Mouse (Mus musculus) olfactory bulb, adult 2 months (tissue): Measurements from ENCODE around the gene Tmem198b.

ENCODE experiments used
- CTCF ChIP-seq: fragments of 200-500 bp; IDR thresholded peaks from 2 replicates; pipeline ENCODE4 v1.5.1; 2012; ENCODE audit warnings: low read depth, mild to moderate bottlenecking, low read length, moderate library complexity; ENCODE audit not compliant: insufficient read depth
- POLR2A ChIP-seq: fragments of 200-500 bp; IDR thresholded peaks from 2 replicates; pipeline ENCODE4 v1.6.1; 2012; ENCODE audit warnings: mild to moderate bottlenecking, low read depth, low read length, moderate library complexity; ENCODE audit not compliant: insufficient read depth

DNA sequence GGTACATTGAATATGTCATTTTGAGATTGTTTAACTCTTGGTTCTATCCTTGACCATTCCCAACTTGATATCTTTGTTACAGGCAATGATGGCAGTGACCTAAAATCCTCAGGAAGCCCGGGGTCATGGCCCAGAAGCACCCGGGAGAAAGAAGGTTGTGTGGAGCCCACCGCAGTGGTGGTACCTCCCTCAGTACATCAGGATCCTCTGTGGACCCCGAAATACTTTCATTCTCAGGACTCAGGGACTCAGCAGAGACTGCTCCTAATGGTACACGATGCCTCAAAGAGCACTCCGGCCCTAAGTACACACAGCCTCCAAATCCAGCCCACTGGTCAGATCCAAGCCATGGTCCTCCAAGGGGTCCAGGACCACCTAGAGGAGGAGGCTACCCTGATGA lies 1.9 kb upstream of the Tmem198b start:
- no peak for TF ChIP-seq CTCF
- no peak for TF ChIP-seq POLR2A
